Mouse (Mus musculus): ENCODE data around the gene Popdc2.

Gene Popdc2

GRCm38 (mm10) chr16:38400311-38400960 lies 38.4 kb downstream of the Popdc2 start:
- DNase-seq (ENCODE audit: low read depth, low spot score): no peak

GRCm38 (mm10) chr16:38401468-38401867 lies 39.5 kb downstream of the Popdc2 start:
- DNase-seq (ENCODE audit: low read depth, low spot score): no peak

- DNase-seq (ENCODE audit: low read depth, low spot score): no peak
These were observed 41.6 kb downstream of the Popdc2 start for GRCm38 (mm10) chr16:38403639-38404038.

- DNase-seq (ENCODE audit: low read depth, low spot score): no peak
These were observed 44.3 kb downstream of the Popdc2 start for GRCm38 (mm10) chr16:38406293-38406692.

GRCm38 (mm10) chr16:38406708-38407107 lies 44.7 kb downstream of the Popdc2 start:
- DNase-seq (ENCODE audit: low read depth, low spot score): no peak

- DNase-seq (ENCODE audit: low read depth, low spot score): no peak
These were observed 45.6 kb downstream of the Popdc2 start for GRCm38 (mm10) chr16:38407584-38407983.

- no peak for DNase-seq (ENCODE audit: low read depth, low spot score)
These were observed 46.4 kb downstream of the Popdc2 start for GRCm38 (mm10) chr16:38408416-38408815.

GRCm38 (mm10) chr16:38414953-38415352 lies 52.9 kb downstream of the Popdc2 start:
- no peak for DNase-seq (ENCODE audit: low read depth, low spot score)

GRCm38 (mm10) chr16:38425374-38425773 lies 63.4 kb downstream of the Popdc2 start:
- DNase-seq (ENCODE audit: low read depth, low spot score): peak; percentile 61

GRCm38 (mm10) chr16:38425799-38426198 lies 63.8 kb downstream of the Popdc2 start:
- no peak for DNase-seq (ENCODE audit: low read depth, low spot score)
